Mouse (Mus musculus): ENCODE measurements around the gene Kdm4b. TPM values are rescaled to one million over a fixed set of nuclear protein-coding genes. Genes with fewer than 3 reads are reported as not detected.
A peak's percentile ranks its signal among the peaks of the same experiment; 100 is the strongest.

The Kdm4b gene
- polyA plus RNA-seq, 1 experiment: 37.1 TPM

GRCm38 (mm10) chr17:56290388-56291170 lies 35.3 kb upstream of the Kdm4b start:
- peak overlapping the region; percentile 74 for H3K27ac ChIP-seq (ENCODE audit: insufficient read depth, low read length)
- peak overlapping the region; percentile 57 for H3K4me3 ChIP-seq (ENCODE audit: extremely low read depth, insufficient read depth, insufficient read length)
- 7% methylated on average over 17 of the region's 17 CpGs for WGBS
- no peaks in the 10 kb centered on the region for H3K27me3 ChIP-seq (ENCODE audit: control insufficient read depth, insufficient read depth, low read length)
- peaks cover 24% of the 10 kb centered on the region; the same call in 1 of the 2 replicates for H3K4me1 ChIP-seq (ENCODE audit: control insufficient read depth, insufficient read depth, insufficient read length)
- H3K36me3 ChIP-seq (ENCODE audit: control insufficient read depth, insufficient read depth, low read length): peaks cover 6% of the 10 kb centered on the region
- no peak for TF ChIP-seq CTCF (IDR thresholded peaks at IDR 0.05; ENCODE audit: extremely low read depth, insufficient read depth, insufficient read length, insufficient replicate concordance)
- peak; percentile 26; the same call in 1 of the 2 replicates for TF ChIP-seq POLR2A (IDR thresholded peaks at IDR 0.05; ENCODE audit: low read depth, low read length)
- DNase-seq (ENCODE audit: low read depth in 1 of 2, low spot score in 2 of 2): peak; percentile 72 to 91

GRCm38 (mm10) chr17:56291171-56291511 lies 34.7 kb upstream of the Kdm4b start:
- Histone ChIP-seq H3K4me1 (ENCODE audit: control insufficient read depth, insufficient read depth, insufficient read length) (peaks cover 24% of the 10 kb centered on the region; the same call in 1 of the 2 replicates), H3K27me3 (ENCODE audit: control insufficient read depth, insufficient read depth, low read length) (no peaks in the 10 kb centered on the region), H3K4me3 (ENCODE audit: extremely low read depth, insufficient read depth, insufficient read length) (peak overlapping the region; percentile 57; the same call in 1 of the 2 replicates), H3K36me3 (ENCODE audit: control insufficient read depth, insufficient read depth, low read length) (peaks cover 2% of the 10 kb centered on the region), H3K27ac (ENCODE audit: insufficient read depth, low read length) (peak overlapping the region; percentile 80)
- no peak; the same call in 1 of the 2 replicates for TF ChIP-seq POLR2A (IDR thresholded peaks at IDR 0.05; ENCODE audit: low read depth, low read length)
- peak; percentile 92 for TF ChIP-seq CTCF (IDR thresholded peaks at IDR 0.05; ENCODE audit: extremely low read depth, insufficient read depth, insufficient read length, insufficient replicate concordance)
- peak; percentile 81 to 82 for DNase-seq (ENCODE audit: low read depth in 1 of 2, low spot score in 2 of 2)
- WGBS: under 1% methylated on average over 16 of the region's 16 CpGs

- Histone ChIP-seq H3K4me1 (ENCODE audit: control insufficient read depth, insufficient read depth, insufficient read length) (peaks cover 24% of the 10 kb centered on the region; the same call in 1 of the 2 replicates), H3K4me3 (ENCODE audit: extremely low read depth, insufficient read depth, insufficient read length) (no peak overlapping the region), H3K27ac (ENCODE audit: insufficient read depth, low read length) (peak overlapping the region; percentile 80; the same call in 1 of the 2 replicates), H3K27me3 (ENCODE audit: control insufficient read depth, insufficient read depth, low read length) (no peaks in the 10 kb centered on the region), H3K36me3 (ENCODE audit: control insufficient read depth, insufficient read depth, low read length) (no peaks in the 10 kb centered on the region)
- no peak for DNase-seq (ENCODE audit: low read depth in 1 of 2, low spot score in 2 of 2)
- WGBS: 57% methylated on average over 7 of the region's 7 CpGs
- TF ChIP-seq CTCF (IDR thresholded peaks at IDR 0.05; ENCODE audit: extremely low read depth, insufficient read depth, insufficient read length, insufficient replicate concordance): no peak
- TF ChIP-seq POLR2A (IDR thresholded peaks at IDR 0.05; ENCODE audit: low read depth, low read length): no peak
Observed at GRCm38 (mm10) chr17:56291826-56292475, 33.9 kb upstream of the Kdm4b start.

- Histone ChIP-seq H3K4me3 (ENCODE audit: extremely low read depth, insufficient read depth, insufficient read length) (no peak within 1 kb of the TSS), H3K27ac (ENCODE audit: insufficient read depth, low read length) (no peak within 1 kb of the TSS; the same call in 1 of the 2 replicates), H3K36me3 (ENCODE audit: control insufficient read depth, insufficient read depth, low read length) (no peaks in the 10 kb centered on the region), H3K27me3 (ENCODE audit: control insufficient read depth, insufficient read depth, low read length) (no peaks in the 10 kb centered on the region), H3K4me1 (ENCODE audit: control insufficient read depth, insufficient read depth, insufficient read length) (peaks cover 24% of the 10 kb centered on the region; the same call in 1 of the 2 replicates)
- no peak for TF ChIP-seq POLR2A (IDR thresholded peaks at IDR 0.05; ENCODE audit: low read depth, low read length)
- TF ChIP-seq CTCF (IDR thresholded peaks at IDR 0.05; ENCODE audit: extremely low read depth, insufficient read depth, insufficient read length, insufficient replicate concordance): no peak
- 58% methylated on average over 4 of the region's 4 CpGs for WGBS
- no peak for DNase-seq (ENCODE audit: low read depth in 1 of 2, low spot score in 2 of 2)
Observed at GRCm38 (mm10) chr17:56292531-56293222, 33.2 kb upstream of the Kdm4b start, which contains the start of gene Plin3. Gene Plin3 (minus strand): TSS chr17:56292873.

GRCm38 (mm10) chr17:56293291-56293690 lies 32.6 kb upstream of the Kdm4b start:
- WGBS: 26% methylated on average over 1 of the region's 1 CpGs
- H3K36me3 ChIP-seq (ENCODE audit: control insufficient read depth, insufficient read depth, low read length): no peaks in the 10 kb centered on the region
- H3K4me3 ChIP-seq (ENCODE audit: extremely low read depth, insufficient read depth, insufficient read length): no peak overlapping the region
- TF ChIP-seq CTCF (IDR thresholded peaks at IDR 0.05; ENCODE audit: extremely low read depth, insufficient read depth, insufficient read length, insufficient replicate concordance) (no peak), POLR2A (IDR thresholded peaks at IDR 0.05; ENCODE audit: low read depth, low read length) (no peak)
- no peak overlapping the region for H3K27ac ChIP-seq (ENCODE audit: insufficient read depth, low read length)
- no peaks in the 10 kb centered on the region for H3K27me3 ChIP-seq (ENCODE audit: control insufficient read depth, insufficient read depth, low read length)
- DNase-seq (ENCODE audit: low read depth in 1 of 2, low spot score in 2 of 2): no peak
- peaks cover 24% of the 10 kb centered on the region; the same call in 1 of the 2 replicates for H3K4me1 ChIP-seq (ENCODE audit: control insufficient read depth, insufficient read depth, insufficient read length)

- H3K27ac ChIP-seq (ENCODE audit: insufficient read depth, low read length): no peak overlapping the region
- no peaks in the 10 kb centered on the region for H3K27me3 ChIP-seq (ENCODE audit: control insufficient read depth, insufficient read depth, low read length)
- H3K4me1 ChIP-seq (ENCODE audit: control insufficient read depth, insufficient read depth, insufficient read length): peaks cover 22% of the 10 kb centered on the region; the same call in 1 of the 2 replicates
- H3K36me3 ChIP-seq (ENCODE audit: control insufficient read depth, insufficient read depth, low read length): no peaks in the 10 kb centered on the region
- DNase-seq (ENCODE audit: low read depth in 1 of 2, low spot score in 2 of 2): no peak
- WGBS: 93% methylated on average over 19 of the region's 19 CpGs
- no peak overlapping the region for H3K4me3 ChIP-seq (ENCODE audit: extremely low read depth, insufficient read depth, insufficient read length)
- no peak for TF ChIP-seq POLR2A (IDR thresholded peaks at IDR 0.05; ENCODE audit: low read depth, low read length)
- TF ChIP-seq CTCF (IDR thresholded peaks at IDR 0.05; ENCODE audit: extremely low read depth, insufficient read depth, insufficient read length, insufficient replicate concordance): no peak
Observed at GRCm38 (mm10) chr17:56294241-56294640, 31.6 kb upstream of the Kdm4b start.

All from spleen, adult 2 months (tissue).